Mouse (Mus musculus) right cerebral cortex, postnatal 25 days (tissue): Measurements from ENCODE around the gene Limd2.
"Not testable (repeated sequence)": the region's sequence is repeated elsewhere in the genome, so short reads cannot be mapped to it uniquely, and the experiment has no call there.

Experiments
- DNase-seq: peaks from one replicate; pipeline ENCODE4 v3.0.0; 2022

Limd2 gene

DNA sequence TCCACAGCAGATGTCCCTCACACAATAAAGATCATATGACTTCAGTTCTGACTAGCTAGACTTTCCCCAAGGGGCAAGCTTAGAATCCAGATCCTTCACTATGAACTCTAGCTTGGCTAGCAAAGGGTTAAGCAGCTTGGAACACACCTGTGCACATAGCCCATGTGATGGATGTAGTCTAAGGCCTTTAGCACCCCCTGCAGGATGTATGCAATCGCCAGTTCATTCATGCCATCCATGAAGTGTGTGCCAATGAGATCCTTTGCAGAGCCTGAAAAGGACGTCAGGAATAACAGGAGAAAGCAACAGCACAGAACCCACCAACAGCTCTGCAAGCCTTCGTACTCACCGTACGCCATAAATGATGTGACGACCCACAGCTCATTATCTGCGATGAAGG lies 10.1 kb upstream of the Limd2 start:
- DNase-seq: no peak

DNA sequence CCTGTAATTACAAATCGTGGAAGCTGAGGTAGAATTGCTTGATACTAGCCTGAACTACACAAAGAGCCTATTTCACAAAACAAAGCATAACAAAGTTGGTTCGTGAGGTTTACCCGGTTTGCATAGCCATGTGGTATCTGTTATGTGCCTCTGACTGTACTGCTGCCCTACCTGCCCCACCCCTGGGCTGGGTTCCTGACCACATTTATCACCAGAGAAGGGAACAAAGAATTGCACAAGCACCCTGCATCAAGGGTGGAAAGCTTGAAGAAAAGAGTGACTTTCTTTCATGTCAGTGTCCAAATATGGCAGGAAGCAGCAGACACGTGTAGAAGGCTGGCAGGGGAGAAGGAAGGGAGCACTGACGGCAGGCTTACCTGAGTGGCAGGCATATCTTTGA lies 6.8 kb upstream of the Limd2 start:
- no peak for DNase-seq

DNA sequence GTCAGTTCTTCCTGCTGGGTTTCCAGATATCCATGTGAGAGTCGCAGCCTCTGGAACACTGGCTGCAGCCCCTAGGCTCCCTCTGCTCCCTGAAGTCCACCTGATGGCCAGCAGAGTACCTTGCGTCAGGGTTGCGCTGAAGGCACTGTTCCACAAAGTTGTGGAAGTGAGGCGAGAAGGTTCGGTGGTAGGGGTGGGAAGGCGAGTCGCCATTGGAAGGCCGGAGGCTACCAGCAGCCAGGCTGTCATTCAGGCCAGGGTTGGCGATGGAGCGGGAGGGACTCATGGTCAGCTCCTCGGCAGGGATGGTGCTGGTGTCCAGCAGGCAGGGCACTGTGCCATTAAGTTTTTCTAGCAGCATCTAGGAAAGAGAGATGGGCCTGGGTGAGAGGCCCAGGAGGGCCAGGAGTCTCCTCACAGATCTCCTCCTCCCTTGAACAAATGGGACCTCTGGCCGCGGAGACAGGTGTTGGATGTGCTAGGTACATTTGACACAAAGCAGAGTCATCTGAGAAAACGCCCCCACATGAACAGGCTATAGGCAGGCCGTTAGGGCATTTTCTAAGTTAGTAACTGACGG lies 4.0 kb upstream of the Limd2 start:
- no peak for DNase-seq

DNA sequence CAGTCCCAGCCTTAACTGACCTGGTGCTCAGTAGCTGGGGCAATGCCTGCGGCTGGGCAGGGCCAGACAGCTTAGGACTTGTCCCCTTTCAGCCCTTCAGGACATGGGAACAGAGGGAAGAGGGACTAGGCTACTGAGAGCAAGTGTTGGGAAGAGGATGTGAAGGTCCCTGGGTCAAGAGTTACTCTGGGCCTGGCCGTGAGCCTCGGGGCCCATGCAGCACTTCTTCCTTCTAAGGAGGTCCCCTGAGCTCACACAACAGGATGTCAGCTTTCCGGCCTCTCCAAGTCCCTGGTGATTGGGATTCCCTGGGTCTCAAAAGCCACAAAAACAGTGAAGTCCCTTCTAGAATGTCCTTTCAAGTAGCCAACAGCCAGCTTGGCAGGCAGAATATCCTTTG lies 2.9 kb upstream of the Limd2 start:
- DNase-seq: no peak

DNA sequence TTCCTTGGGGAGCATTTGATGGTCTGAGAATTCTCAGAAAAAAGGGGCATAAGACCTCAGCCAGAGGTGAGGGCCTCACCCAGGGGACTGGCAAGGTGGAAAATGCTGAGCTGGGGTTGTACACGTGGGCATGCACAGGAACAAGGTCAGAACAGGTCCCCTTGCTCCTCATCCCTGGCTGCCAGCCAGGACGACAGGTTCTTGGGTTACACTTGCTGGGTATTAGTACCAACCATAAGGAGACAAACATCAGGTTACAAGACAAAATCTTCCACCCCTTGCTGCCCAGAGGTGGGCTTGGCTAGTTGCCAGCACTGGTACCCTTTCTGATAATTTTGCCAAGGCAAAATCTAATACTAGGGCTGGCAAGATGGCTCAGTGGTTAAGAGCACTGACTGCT lies 1.6 kb upstream of the Limd2 start:
- DNase-seq: no peak

DNA sequence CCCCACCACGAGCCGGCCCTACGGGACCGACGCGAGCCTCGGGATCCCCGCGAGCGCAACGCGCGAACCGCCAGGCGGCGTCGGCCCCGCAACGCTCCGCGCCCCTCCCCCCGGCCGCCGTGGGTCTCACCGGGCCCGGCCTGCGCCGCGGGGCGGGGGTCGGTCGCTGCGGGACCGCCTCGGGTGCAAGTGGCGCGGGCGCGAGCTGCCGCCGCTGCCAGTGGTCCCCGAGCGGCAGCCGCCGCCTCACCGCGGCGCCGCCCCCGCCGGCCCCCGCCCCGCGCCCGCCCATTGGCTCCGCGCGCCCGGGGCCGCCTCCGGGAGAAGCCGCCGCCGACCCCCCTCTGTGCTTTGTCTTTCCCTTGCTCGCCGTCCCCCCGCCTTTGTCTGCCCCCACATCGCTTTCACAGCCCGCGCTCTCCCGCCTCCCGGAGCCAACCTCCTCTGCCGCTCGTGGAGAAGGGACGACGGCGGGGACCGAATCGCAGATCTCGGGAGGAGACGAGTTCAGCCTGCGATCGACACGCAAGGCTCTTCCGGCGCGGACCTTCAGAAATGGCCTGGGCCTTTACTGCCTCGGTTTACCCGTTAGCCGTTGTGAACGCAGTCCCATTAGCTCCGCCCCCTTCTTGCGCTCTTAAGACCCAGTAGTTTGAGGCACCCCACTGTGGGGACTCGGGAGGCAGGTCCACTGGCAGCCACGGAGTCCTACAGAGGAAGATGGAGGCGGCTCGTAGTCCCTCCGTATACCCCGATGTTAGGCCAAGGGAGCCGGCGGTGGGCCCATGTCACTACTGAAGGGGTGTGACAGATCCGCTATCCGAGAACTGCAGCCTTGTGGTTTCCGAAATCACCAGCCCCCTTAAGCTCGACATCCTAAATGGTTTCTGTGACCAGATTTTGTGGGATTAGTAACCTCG lies 479 bp downstream of the Limd2 start:
- peak; percentile 85 for DNase-seq

DNA sequence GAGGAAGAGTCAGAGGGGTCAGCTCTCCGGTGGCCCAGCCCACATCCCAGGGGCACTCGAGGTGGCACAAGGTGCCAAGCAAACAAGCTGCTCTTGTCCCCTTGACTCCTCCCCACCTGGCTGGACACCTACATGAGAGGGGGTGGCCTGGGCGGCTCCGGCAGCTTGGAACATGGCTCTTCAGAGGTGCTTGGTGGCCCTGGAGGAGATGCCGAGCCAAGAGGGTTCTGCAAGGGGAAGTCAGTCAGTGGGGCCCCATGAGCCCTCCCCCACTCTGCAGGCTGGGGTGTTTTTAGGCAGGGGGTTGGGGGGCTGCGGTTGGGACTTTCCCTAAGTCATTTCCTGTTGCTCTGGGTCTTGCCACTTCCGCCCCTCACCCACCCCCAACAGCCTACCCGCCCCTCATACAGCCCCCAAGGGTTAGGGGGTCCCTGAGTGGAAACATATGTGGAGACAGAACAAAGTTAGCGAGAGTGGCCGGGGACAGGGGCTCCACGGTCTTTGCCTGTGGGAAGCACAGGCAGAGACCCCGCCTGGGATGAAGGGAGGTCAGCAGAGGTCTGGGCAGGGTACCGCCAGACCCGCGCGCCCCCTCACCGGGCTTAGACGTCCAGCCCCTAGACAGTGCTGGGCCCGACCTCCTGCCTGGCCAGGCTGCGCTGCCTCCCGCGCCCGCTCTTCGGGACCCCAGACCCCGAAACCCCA lies 1.3 kb downstream of the Limd2 start:
- DNase-seq: peak; percentile 58

DNA sequence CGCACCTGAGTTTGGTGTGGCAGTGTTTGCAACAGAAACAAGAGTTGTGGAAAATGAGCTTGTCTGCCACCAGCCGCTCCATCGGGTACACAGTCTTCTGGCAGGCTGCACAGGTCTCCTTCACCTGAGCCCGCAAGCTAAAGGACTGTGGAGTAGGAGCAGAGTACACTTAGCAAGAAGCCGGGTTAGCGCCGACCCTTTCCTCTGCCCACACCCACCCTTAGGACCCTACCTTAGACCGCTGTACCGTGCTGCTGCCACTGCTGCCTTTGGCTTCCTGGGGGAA lies 1.8 kb downstream of the Limd2 start:
- peak; percentile 31 for DNase-seq

DNA sequence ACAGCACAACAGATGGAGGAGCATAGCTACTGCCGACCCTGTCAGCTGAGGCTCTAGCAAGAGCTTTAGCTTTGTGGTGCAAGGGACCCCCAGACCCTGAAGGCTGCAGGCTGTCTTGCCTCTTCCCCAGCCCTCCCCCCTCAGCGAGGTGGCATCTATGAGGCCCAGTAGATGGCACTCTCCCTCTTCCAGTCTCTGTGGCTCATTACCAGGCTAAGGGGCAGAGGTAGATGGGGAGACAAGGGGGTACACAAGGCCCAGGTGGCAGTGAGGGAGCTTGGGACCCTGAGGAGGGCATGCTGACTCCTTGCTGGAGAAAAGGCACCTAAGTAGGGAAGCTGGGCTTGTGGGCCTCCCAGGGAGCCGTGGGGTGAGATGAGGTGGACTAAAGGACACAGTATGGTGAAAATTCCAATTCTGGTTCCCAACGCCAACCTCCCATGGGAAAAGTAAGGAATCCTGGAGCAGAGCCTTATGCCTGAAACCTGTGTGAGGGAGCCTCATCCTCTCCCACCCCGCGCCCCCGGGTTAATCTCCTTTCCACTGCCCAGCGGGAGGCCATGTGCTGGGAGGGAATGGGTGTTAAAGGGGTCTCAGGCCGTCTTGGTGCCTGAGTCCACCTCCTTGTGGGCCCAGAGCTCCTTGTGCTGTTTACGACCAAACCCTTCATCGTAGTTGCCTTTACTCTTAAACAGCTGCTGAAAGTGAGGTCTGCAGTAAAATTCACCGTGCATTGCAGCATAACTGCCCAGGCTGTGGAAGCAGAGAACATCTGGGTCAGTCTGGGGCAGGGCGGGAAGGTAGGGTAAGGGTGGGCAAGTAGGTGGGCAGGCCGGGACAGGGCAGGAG lies 2.4 kb downstream of the Limd2 start:
- DNase-seq: peak; percentile 52

DNA sequence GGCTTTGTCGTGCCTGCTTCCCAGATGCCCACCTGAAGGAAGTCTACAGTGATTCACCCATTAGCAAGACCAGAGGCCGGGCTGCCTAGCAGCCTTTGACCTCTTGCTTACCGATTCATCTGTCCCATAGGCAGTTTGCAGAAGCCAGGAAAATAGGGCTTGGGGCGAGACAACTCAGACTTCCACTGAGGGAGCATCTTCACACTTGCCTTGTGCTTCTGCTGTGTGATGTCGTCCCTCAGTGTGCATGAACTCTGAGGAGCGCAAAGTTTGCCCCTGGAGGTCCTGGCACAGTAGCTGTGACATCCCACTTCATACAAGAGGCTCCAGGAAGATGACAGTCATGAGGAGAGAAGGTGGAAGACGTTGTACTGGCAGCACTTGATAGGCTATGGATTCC lies 3.5 kb downstream of the Limd2 start:
- no peak for DNase-seq

DNA sequence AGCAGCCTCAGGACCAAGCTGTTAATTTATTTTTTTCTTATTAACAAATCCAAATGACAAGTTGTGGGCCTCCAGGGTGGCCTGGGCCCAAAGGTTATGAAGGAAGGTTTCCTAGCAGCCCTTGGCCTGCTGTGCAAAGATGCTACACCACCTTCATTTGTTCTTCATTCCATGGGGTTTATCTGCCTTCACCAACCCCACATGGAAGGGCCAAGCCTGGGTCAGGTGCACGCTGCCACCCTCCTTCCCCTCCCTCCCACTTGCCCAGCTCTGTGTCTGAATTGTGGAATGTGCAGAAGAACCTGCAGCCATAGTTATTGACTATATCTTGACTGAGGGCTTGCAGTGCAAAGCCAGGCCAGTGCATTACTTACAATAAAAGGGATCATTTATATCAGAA lies 4.4 kb downstream of the Limd2 start:
- no peak for DNase-seq

DNA sequence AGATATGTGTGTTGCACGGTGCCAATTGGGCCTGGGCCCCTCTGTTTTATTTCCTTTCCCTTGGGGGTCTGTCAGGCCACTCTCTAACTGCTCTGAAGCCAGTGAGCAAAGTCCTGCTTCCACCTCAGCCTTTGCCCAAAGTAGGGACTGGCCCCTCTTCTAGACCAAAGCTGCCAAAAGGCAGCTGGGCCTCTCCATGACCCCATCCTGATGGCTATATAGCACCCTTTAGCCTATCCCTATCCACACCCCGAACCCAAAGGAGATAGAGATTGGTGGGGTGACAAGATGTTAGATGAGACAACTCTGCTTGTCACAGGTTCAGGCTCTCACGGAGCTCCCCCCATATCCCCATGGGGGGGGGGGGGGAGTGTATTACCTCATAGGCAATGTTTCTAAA lies 4.9 kb downstream of the Limd2 start:
- no peak for DNase-seq

DNA sequence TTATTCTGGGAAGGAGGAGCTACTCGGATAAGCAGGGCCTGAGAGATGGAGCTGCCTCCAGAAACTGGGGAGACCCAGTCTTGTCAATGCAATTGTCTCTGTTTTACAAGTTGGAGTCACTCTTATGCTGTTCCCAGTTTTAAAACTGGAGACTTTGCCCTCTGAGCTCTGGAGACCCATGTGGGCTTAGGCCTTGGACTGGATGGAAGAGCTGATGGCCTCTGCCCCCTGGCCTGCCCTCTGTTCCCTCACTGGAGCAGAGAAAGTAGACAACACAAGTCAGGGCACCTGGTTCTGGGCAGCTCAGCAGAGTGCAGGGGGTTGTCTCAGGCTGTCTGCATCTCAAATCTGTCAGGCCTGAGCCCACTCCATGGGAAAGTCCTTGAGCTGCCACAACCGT lies 5.9 kb downstream of the Limd2 start:
- no peak for DNase-seq

DNA sequence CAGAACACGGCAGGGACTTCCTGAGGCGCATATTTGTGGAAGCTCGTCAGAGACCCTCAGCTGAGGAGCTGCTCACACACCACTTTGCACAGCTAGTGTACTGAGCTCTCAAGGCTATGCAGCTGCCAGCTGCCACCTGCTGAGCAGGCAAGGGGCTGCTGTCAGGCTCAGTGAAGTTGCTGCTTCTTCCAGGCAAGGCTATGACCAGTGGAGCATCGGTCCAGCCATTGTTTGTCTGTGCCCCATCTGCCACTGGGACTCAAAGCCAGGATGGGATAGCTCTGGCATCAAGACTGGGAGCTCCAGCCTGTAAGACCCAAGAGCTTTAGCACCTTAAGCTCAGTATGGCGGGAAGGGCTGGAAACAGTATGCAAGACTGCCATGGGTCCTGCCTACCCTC lies 6.6 kb downstream of the Limd2 start:
- DNase-seq: no peak

DNA sequence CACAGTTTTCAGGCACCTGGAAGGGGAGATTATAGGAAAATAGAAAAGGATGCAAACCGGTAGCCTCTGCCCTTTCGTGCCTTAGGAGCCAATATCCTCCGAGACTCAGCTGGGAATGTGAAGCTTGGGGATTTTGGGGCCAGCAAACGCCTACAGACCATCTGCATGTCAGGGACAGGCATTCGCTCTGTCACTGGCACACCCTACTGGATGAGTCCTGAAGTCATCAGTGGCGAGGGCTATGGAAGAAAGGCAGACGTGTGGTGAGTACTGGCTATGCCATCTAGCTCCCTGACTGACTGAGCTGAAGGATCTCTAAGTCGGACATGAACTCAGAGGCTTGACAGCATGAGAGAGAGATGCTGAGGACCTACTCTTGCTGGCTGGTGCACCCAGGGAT lies 8.5 kb downstream of the Limd2 start:
- DNase-seq: peak; percentile 52

DNA sequence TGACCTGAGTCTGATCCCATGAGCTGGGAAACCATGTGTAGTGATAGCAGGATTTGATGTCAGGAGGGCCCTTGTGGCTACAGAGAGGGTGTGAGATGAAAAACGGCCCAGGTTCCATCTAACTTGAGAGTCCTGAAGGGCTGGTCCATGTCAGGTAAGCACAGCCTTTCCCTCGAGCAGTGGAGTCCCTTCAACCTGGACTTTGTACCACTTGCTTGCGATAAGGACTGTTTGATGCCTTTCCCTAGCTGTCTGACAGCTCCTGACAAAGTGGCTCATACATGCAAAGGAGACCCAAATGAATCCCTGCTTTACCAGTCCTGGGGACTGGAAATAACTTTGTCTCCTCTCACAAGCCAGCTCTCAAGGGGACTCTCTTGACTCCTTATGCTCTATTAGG lies 9.4 kb downstream of the Limd2 start:
- no peak for DNase-seq

DNA sequence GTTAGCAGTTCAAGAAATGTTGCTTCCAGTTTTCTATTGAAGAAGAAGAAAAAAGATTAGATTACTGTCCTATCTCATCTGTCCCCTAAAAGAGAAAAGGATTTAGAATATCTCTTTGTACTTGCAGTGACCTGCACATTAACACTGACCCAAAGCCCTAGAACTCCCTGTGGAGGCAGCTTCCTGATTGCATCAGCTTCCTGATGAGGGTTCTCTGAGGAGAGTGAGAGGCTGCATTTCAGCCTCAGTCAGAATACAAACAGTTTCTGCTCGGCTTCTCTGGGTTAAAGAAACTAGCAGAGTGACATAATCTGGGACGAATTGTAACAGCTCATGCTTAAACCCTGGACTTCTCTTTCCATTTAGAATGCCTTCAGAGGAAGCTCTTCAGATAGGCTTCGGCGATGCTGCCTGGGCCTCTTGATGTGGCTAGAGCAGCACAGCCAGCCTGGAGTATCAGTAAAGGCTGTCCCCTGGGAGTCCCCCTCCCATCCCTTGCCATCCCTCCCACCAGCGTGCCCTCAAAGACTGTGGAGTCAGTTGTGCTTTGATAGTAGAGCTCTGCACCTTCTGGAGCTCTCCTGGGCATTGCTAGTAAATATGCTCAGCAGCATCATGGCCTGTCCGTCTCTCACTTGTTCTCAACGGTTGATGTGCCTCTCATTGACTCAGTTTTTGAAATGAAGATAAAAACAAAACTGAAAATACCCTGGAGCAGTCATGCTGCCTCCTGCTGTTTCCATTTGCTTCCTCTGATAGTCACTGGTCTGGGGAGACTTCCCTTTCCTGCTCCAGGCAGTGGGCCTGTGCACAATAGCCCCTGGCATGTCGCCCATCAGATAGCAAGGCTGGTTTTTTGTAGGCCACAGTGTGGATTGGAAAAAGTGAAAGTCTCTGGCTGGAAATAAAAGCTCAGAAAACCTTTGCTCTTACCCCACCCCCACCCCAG lies 25.8 kb downstream of the Limd2 start:
- no peak for DNase-seq

DNA sequence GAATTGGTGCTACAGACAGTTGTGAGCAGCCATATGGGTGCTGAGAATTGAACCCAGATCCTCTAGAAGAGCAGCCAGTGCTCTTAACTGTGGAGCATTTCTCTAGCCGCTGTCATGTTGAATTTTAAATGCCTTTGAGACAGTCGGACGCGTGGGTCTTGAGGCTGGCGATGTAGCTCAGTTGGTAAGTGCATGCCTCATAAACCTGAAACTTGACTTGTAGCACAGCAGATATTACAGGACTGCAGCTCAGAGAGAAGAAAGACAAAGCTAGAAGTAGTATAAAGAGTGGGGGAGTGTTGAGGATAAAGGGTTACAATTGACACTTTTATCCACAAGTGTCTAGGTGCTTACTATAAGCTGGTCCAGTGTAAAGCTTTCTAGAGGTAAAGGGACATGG lies 28.1 kb downstream of the Limd2 start:
- no peak for DNase-seq

DNA sequence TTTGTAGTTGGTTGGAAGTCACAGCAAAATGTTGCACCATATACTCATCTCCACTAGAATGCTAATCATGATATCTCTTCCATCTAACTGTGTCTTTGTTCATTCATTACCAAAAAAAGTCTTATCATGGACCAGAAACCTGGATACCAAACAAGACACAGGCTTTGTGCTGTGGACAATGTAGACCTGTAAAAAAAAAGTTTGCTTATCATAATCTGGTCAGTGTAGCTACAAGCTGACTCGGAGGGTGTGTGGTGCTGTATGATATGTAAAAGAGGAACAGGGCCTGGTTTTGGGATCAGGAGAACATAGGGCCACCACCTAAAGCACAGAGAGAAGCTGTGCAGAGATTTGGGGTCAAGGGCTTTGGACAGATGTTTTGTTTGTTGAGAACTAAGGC lies 31.2 kb downstream of the Limd2 start:
- DNase-seq: no peak

DNA sequence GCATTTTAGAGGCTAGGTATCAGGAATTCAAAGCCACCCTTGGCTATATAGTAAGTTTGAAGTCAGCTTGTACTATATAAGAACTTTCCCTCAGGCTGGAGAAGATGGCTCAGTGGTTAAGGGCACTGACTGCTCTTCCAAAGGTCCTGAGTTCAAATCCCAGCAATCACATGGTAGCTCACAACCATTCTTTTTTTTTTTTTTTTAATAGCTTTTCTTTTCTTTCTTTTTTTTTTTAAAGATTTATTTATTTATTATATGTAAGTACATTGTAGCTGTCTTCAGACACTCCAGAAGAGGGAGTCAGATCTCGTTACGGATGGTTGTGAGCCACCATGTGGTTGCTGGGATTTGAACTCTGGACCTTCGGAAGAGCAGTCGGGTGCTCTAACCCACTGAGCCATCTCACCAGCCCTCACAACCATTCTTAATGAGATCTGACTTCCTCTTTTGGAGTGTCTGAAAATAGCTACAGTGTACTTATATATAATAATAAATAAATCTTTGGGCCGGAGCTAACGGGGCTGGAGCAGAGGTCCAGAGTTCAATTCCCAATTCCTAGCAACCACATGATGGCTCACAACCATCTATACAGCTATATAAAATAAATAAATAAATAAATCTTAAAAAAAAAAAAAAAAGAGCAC lies 33.8 kb downstream of the Limd2 start:
- not testable (repeated sequence) for DNase-seq

DNA sequence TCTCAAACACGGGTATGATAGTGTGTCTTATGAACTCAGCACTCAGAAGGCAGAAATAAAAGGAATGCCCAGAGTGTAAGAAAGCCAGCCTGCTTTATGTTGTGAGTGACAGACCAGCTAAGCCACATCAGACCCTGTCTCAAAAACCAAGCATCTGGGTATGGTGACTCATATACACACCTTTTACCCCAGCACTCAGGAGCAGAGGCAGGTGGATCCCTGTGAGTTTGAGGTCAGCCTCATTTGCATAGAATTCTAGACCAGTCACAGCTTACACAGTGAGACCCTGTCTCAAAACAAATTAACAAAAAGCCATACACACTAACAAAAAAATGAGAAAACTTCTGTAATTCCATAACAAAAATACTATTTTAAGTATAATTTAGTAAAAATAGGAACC lies 34.8 kb downstream of the Limd2 start:
- DNase-seq: no peak

DNA sequence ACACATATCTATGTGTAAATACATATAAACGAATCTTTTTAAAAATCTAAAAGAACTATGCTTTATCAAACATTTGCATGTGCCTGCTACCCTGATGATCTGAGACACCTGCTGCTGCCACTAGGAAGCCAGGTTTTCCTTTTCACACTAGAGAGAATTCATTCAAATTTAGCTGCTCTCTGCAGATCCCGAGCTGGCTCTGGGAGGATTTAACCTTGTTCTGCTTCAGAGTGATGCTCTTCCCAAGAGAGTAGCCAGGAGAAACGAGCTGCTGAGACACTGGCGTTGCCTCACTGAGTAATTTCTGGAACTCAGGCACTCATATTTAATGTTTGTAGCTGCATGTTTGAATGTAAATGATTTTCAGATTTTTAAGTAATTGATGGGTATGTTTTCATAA lies 35.9 kb downstream of the Limd2 start:
- DNase-seq: no peak
